Mouse (Mus musculus) heart, embryonic 14.5 days (tissue): ENCODE data around the gene Becn1. TPM values are rescaled to one million over a fixed set of nuclear protein-coding genes. Genes with fewer than 3 reads are reported as not detected.

Source experiments
- ATAC-seq: fragments of 200-750 bp; cut with Nextera tagmentation; 2 replicates; pipeline ENCODE4 v1.8.0; 2017; ENCODE audit warnings: low read depth, moderate TSS enrichment; ENCODE audit not compliant: insufficient number of reproducible peaks, insufficient read depth, low FRiP score
- H3K27ac ChIP-seq, 2 experiments: fragments of 200-500 bp in 1 of 2; fragments of 300-500 bp in 1 of 2; sonication (generic) in 1 of 2; replicated peaks in 1 of 2; 2 replicates each; pipeline ENCODE4 v1.5.1; 2012 to 2014; ENCODE audit warnings: low read depth in 2 of 2, low read length in 2 of 2, control low read depth in 1 of 2, mild to moderate bottlenecking in 1 of 2, mixed read lengths in 1 of 2; ENCODE audit not compliant: control insufficient read depth in 1 of 2, insufficient read depth in 1 of 2
- H3K27me3 ChIP-seq: fragments of 300-500 bp; sonication (generic); 2 replicates; pipeline ENCODE4 v1.6.1; 2014; ENCODE audit warnings: mild to moderate bottlenecking, low read length, control low read depth; ENCODE audit not compliant: control insufficient read depth, insufficient read depth
- H3K36me3 ChIP-seq: fragments of 300-500 bp; sonication (generic); 2 replicates; pipeline ENCODE4 v1.6.1; 2014; ENCODE audit warnings: mild to moderate bottlenecking, control low read depth, low read length, mixed read lengths; ENCODE audit not compliant: control insufficient read depth, insufficient read depth
- H3K4me1 ChIP-seq, 2 experiments: fragments of 200-500 bp in 1 of 2; fragments of 300-500 bp in 1 of 2; sonication (generic) in 1 of 2; 2 replicates each; pipeline ENCODE4 v1.6.1; 2012 to 2014; ENCODE audit warnings: low read length in 2 of 2, control low read depth in 1 of 2, mixed read lengths in 1 of 2; ENCODE audit not compliant: control insufficient read depth in 2 of 2, insufficient read depth in 2 of 2
- H3K4me2 ChIP-seq: fragments of 300-500 bp; sonication (generic); 2 replicates; pipeline ENCODE4 v1.6.1; 2014; ENCODE audit warnings: mild to moderate bottlenecking, low read length
- H3K4me3 ChIP-seq, 2 experiments: fragments of 200-500 bp in 1 of 2; fragments of 300-500 bp in 1 of 2; sonication (generic) in 1 of 2; 2 replicates each; pipeline ENCODE4 v1.5.1; 2012 to 2014; ENCODE audit warnings: low read length in 2 of 2, mild to moderate bottlenecking in 2 of 2, control low read depth in 1 of 2, low read depth in 1 of 2, moderate library complexity in 1 of 2; ENCODE audit not compliant: control insufficient read depth in 1 of 2, insufficient read depth in 1 of 2
- H3K9ac ChIP-seq: fragments of 300-500 bp; sonication (generic); 2 replicates; pipeline ENCODE4 v1.6.1; 2014; ENCODE audit warnings: mild to moderate bottlenecking, low read length
- H3K9me3 ChIP-seq: fragments of 300-500 bp; sonication (generic); 2 replicates; pipeline ENCODE4 v1.6.1; 2016; ENCODE audit warnings: low read length, control low read depth; ENCODE audit not compliant: control insufficient read depth
- WGBS: fragments of 180-500 bp; shearing (Covaris S2); extraction: QIAGEN DNeasy Blood & Tissue Kit; methylation state at CpG from one replicate; pipeline ENCODE4 v1.1.7; 2014; 5-methylcytosine and 5-hydroxymethylcytosine counted together
- polyA plus RNA-seq: library from polyadenylated mRNA; unstranded; fragments of >200 nt; fragmentation: Nextera tagmentation; extraction: Ambion mirVana; gene quantifications from 2 replicates; pipeline ENCODE4 v1.2.1, GENCODE M21; 2014

Becn1 gene
- polyA plus RNA-seq, 1 experiment from 2014 or later: 149 TPM

DNA sequence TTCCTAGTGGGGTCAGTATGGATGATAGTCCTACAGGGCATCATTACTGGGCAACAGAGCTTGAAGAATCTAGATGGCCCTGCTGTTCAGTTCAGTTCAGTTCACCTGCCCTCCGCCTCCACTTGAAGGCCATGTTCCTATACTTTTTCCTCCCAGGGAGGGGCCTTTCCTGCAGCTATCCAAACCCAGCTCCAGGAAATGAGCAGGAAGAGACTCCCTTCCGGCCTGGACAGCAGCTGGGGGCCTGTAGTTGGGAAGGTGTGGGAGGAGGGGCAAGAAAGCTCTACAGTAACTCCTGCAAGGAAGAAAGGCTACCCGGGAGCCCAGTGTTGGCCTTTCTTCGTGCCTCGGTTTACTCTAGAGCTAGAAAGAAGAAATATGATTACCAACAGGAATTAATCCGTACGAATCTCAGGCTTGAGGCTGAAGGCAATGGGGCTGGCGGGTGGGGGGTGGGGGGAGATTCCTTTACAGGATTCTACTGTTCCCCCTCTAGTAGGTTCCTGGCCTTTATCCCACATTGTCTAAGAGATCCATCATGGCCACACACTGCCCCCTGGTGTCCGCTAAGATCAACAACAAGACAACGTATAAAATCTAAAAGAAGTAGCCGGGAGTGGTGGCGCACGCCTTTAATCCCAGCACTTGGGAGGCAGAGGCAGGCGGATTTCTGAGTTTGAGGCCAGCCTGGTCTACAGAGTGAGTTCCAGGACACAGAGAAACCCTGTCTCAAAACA lies 53.7 kb downstream of the Becn1 start:
- 0 out of 2 replicates have a peak, but pooled peaks have one; percentile 49 for ATAC-seq

DNA sequence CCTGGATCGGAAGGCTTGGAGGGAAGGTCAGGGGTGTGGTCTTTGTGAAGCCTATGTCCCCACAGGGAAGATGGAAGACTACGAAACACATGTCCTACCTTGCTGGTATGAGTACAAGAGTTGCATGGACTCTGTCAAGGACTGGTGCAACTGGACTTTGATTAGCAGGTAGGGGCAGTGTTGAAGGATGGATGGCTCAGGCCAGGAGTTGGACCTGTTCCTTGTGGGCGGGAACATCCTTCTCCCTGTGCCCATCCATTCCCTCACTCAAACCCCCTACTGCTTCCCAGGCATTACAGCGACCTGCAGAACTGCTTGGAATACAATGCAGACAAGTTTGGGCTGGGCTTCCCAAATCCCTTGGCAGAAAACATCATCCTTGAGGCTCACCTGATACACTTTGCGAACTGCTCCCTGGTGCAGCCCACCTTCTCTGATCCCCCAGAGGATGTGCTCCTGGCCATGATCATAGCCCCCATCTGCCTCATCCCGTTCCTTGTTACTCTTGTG lies 54.5 kb downstream of the Becn1 start:
- 72% methylated on average over 6 of the region's 6 CpGs for WGBS
- ATAC-seq: no peak
- peaks cover 29% of the 10 kb centered on the region for H3K27me3 ChIP-seq
- H3K4me2 ChIP-seq: peak overlapping the region; percentile 78
- peak overlapping the region; percentile 90 to 92 for H3K27ac ChIP-seq
- H3K4me1 ChIP-seq: peaks cover 0 to 14% of the 10 kb centered on the region in 2 experiments; a peak in 2 of 4 replicates
- H3K9me3 ChIP-seq: no peaks in the 10 kb centered on the region
- H3K36me3 ChIP-seq: 0 out of 2 replicates have a peak, but pooled peaks cover 5% of the 10 kb centered on the region
- peak overlapping the region; percentile 87 for H3K9ac ChIP-seq
- peak overlapping the region; percentile 60 to 82 for H3K4me3 ChIP-seq

More for the DNA sequence above, 53.7 kb downstream of the Becn1 start:
- peak overlapping the region; percentile 87; the same call in 1 of the 2 replicates for H3K9ac ChIP-seq
- H3K27ac ChIP-seq: peak overlapping the region; percentile 90 to 92
- 0 out of 2 replicates have a peak, but pooled peaks cover 5% of the 10 kb centered on the region for H3K36me3 ChIP-seq
- peaks cover 29% of the 10 kb centered on the region for H3K27me3 ChIP-seq
- H3K9me3 ChIP-seq: no peaks in the 10 kb centered on the region
- peaks cover 0 to 14% of the 10 kb centered on the region in 2 experiments; a peak in 3 of 4 replicates for H3K4me1 ChIP-seq
- peak overlapping the region in 1 of 2 experiments; percentile 60; a peak in 2 of 4 replicates for H3K4me3 ChIP-seq
- WGBS: 28% methylated on average over 14 of the region's 14 CpGs
- peak overlapping the region; percentile 78 for H3K4me2 ChIP-seq

DNA sequence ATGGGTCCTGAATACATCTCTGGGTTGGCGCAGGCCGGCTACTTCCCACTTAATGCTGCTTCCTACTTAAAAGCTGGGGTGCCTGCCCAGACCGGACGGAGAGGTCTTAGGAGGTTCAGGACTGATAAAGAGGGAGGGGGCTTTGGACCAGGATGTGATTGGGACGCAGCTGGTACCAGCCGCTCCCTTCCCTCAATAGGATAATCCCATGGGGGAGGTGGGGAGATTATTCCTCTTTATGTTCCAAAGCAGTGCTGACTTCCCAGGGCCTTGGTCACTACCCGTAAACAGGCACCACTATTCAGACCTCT lies 55.4 kb downstream of the Becn1 start:
- Histone ChIP-seq H3K4me1 (peaks cover 0 to 14% of the 10 kb centered on the region in 2 experiments; a peak in 2 of 4 replicates), H3K36me3 (0 out of 2 replicates have a peak, but pooled peaks cover 5% of the 10 kb centered on the region), H3K4me2 (peak overlapping the region; percentile 78), H3K27me3 (peaks cover 29% of the 10 kb centered on the region), H3K9ac (peak overlapping the region; percentile 87), H3K9me3 (no peaks in the 10 kb centered on the region), H3K27ac (peak overlapping the region; percentile 90 to 92), H3K4me3 (peak overlapping the region; percentile 60 to 82)
- 3% methylated on average over 7 of the region's 7 CpGs for WGBS
- ATAC-seq: 0 out of 2 replicates have a peak, but pooled peaks have one; percentile 26

DNA sequence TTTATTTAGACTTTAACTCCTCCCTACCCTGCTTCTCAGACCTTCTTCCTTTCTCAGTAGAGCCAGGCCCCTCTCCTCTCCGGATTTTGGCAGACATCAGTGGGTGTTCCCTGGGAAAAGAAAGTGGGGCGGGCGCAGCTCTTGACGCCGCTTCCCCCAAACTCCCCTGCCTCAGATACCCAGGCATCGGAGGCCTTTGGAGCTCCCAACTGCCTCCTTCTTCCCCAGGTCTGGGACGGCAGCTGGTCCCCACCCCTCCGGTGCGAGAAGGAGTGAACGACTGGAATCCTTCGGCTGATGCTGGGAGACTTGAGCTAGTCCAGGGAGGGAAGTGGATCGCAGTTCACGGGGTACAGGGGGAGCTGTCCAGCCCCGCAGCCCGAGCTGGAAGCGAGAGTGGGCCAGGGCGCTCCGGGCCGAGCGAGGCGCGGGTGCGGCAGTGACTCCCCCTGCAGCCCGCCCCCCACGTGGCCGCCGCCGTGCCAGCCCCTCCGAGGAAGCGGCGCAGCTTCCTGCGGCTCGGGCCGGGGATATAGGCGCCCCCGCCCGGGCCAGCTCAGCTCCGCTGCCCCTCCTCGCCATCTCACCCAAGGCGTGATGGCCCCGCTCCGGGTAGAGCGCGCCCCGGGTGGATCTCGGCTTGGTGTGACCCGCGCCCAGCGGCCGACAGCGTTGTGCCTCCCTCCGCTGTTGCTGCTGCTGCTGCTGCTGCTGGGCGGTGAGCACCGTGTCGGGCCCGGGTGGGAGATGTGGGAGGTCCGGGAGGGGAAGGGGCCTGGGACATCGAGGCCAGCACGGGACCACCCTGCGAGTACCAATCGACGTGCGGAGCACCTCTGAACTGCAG lies 56.0 kb downstream of the Becn1 start, which contains the start of gene Ramp2:
TSS of gene Ramp2 (plus strand) at position 174 of the 847 bp plus-strand sequence.
- 1% methylated on average over 61 of the region's 63 CpGs for WGBS
- H3K4me2 ChIP-seq: peak within 1 kb of the TSS; percentile 78
- H3K9ac ChIP-seq: peak within 1 kb of the TSS; percentile 87
- H3K4me3 ChIP-seq: peak within 1 kb of the TSS; percentile 60 to 82
- peaks cover 29% of the 10 kb centered on the region for H3K27me3 ChIP-seq
- H3K36me3 ChIP-seq: 0 out of 2 replicates have a peak, but pooled peaks cover 5% of the 10 kb centered on the region
- no peaks in the 10 kb centered on the region for H3K9me3 ChIP-seq
- ATAC-seq: peak; percentile 63
- H3K27ac ChIP-seq: peak within 1 kb of the TSS; percentile 90 to 92
- peaks cover 0 to 14% of the 10 kb centered on the region in 2 experiments; a peak in 2 of 4 replicates for H3K4me1 ChIP-seq

DNA sequence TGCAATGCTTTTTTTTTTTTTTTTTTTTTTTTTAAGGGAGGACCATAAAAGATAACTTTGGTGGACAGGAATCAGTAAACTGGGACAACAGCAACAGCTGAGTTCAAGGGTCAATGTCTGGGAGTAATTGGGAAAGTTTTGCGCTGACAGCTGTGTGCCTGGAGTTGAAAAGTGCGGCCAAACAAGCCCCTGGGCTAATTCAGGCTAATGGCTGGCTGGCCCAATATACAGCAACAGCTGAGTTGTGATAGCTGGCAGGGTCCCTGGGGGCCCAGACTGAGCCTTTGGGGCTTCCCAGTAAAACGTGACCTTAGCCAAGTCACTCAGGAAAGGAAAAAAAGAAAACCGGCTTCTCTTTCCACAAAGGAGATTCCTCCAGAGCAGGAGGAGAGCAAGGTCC lies 57.0 kb downstream of the Becn1 start:
- peaks cover 29% of the 10 kb centered on the region for H3K27me3 ChIP-seq
- peak overlapping the region; percentile 78 for H3K4me2 ChIP-seq
- peak overlapping the region in 1 of 2 experiments; percentile 60; a peak in 2 of 4 replicates for H3K4me3 ChIP-seq

DNA sequence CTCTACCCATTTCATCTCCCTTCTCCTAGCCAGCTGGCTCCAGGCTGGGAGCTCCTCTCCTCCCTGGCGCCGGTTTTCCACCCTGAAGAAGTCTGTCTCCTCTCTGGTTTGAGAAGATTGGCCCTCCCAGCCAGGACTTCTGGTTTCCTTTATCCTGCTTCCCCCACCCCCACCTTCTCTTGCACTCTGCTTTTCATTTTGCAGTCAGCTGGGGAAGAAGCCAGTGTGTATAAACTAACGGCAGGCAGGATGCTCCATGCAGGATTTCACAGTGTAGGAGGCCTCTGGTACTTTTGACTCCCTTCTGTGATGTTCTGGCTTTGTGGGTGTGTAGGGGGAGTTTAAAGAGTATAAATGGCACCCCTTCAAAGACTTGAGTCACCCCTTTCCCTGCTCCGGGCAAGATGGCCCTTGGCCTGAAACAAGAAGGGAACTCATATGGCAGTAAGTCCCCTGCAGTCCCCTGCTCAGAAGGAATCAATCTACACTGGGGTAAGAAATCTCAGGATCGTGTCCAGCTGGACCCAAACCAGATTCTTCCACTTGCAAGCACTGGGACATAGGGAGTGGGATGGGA lies 63.9 kb downstream of the Becn1 start:
- H3K4me3 ChIP-seq: no peak overlapping the region
- no peaks in the 10 kb centered on the region for H3K27me3 ChIP-seq
- H3K9me3 ChIP-seq: no peaks in the 10 kb centered on the region
- H3K4me2 ChIP-seq: no peak overlapping the region
- H3K9ac ChIP-seq: no peak overlapping the region
- no peaks in the 10 kb centered on the region; a peak in 1 of 4 replicates for H3K4me1 ChIP-seq
- WGBS: 29% methylated on average over 5 of the region's 5 CpGs
- peak; percentile 73 for ATAC-seq
- H3K36me3 ChIP-seq: no peaks in the 10 kb centered on the region
- H3K27ac ChIP-seq: peak overlapping the region; percentile 54 to 68

More for the DNA sequence above, 57.0 kb downstream of the Becn1 start:
- peak overlapping the region; percentile 87 for H3K9ac ChIP-seq
- H3K36me3 ChIP-seq: 0 out of 2 replicates have a peak, but pooled peaks cover 5% of the 10 kb centered on the region
- WGBS: 25% methylated on average over 4 of the region's 4 CpGs
- H3K9me3 ChIP-seq: no peaks in the 10 kb centered on the region
- H3K4me1 ChIP-seq: peaks cover 0 to 14% of the 10 kb centered on the region in 2 experiments; a peak in 2 of 4 replicates
- H3K27ac ChIP-seq: peak overlapping the region; percentile 90 to 92
- ATAC-seq: no peak
